Mouse (Mus musculus) megakaryocyte, adult 5-6 weeks (primary cell): ENCODE data around the gene Tmem234. TPM values are rescaled to one million over a fixed set of nuclear protein-coding genes. Genes with fewer than 3 reads are reported as not detected.
"Not testable (repeated sequence)": the region's sequence is repeated elsewhere in the genome, so short reads cannot be mapped to it uniquely, and the experiment has no call there.

Experiments
- ATAC-seq: 2 replicates; pipeline ENCODE4 v1.8.0; 2016; ENCODE audit warnings: mild to moderate bottlenecking, inconsistent platforms; ENCODE audit not compliant: poor library complexity, severe bottlenecking
- total RNA-seq, 2 experiments: library from RNA; stranded (forward) in 1 of 2; stranded (reverse) in 1 of 2; fragments of 153-499, 151-499 nt in 1 of 2; fragments of 221-1000, 200-1000 nt in 1 of 2; gene quantifications; 2 replicates each; pipeline versions ENCODE4 v1.2.3 to v1.2.4; 2015 to 2017

Tmem234 gene
- total RNA-seq (2015) (104 and 120 TPM in 2 replicates), total RNA-seq (2017) (126 and 128 TPM in 2 replicates)

- ATAC-seq, result peak; percentile 99
Measured at GRCm38 (mm10) chr4:129600233-129601158, at the start of gene Tmem234, which contains the start of gene Eif3i. TSS of gene Tmem234 (plus strand) at chr4:129600668. TSS of gene Eif3i (minus strand) at chr4:129600648.

- ATAC-seq, result not testable (repeated sequence)
Measured at GRCm38 (mm10) chr4:129554512-129554911, 46.0 kb upstream of the Tmem234 start.

GRCm38 (mm10) chr4:129555421-129555861 is 45.0 kb upstream of the Tmem234 start:
- peak; percentile 57 for ATAC-seq

DNA sequence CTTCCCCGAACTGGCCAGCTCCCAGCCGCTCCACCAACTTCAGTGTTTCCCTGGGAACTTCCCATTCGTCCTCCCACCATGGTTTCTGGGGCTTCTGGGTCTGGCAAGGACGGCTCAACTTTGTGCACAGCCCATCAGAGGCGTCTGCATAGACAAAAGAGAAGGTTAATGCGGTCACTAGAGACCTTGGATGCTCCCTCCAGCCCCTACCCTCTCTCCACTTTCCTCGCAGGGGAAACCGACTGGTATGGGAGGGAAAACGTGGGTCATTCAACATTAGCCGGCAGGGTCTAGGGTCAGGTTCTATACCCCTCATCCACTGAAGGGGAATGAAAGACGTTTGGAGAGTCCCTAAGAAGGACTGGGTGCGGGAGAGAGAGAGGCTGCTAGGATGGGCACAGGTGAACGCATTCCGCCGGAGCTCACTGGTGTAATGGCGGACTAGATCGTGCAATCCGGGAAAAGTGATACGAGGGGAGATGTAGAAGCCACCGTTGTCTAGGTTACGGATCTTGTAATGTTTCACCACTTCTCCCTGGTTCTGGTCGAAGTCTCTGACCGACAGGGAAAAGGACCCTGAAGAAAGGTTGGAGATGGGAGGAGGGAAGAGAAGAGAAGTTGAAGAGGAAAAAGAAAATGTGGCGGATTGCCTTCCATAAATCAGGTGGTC is 44.5 kb upstream of the Tmem234 start:
- ATAC-seq, result peak; percentile 17; the same call in 1 of the 2 replicates

DNA sequence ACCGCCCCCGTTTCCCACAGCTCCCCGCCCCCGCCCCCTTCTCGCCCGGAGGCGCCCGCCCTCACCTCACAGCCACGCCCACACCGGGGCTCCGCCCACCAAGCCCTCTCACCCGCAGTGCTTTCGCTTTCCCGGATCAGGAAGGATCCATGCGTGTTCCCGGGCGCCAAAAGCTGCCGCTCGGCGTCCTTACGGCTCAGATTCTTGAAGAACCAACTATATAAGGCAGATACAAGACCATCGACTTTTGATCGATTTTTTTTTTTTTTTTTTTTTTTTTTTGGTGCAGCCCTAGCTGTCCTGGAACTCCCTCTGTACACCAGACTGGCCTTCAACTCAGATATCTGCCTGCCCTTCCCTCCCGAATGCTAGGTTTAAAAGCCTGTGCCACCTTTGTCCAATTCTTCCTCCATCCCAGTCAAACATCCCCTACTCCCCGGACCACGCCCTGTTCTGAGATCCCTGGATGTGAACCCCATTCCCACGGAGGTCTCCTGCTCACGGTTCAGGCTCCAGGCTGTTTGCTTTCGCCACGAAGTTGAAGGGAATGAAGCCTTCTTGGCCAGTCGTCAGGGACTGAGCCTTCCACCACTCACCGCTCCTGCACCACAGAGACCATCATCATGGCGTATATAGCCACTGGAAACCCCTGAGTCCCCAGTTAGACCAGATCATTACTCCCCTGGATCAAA is 43.8 kb upstream of the Tmem234 start:
- ATAC-seq, result peak; percentile 94

DNA sequence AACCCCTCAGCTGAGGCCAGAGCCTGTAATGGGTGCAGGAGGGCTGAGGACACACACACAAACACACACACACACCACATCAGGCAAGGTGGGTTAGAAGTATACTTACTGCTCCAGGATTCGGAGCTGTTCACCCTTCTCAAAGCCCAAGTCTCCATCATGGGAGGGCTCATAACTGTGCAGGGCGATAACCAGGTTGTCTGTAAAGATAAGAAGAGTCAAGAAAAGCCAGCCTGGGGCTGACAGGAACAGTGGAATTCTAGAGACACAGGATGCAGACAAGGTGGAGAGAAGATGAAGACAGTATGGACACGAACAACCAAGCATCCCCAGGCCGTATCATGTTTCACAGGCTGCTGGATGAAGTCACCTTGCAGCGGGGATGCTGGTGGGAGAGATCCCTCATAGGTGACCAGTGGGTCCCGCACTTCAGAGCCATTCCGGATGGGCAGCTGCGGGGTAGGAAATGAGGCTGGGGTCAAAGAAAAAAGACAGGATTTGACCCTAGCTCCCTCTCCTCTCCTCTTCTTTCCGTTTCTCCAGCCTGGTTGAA is 43.1 kb upstream of the Tmem234 start:
- ATAC-seq, result no peak

- no peak for ATAC-seq
Measured at GRCm38 (mm10) chr4:129558321-129558955, 42.0 kb upstream of the Tmem234 start.

DNA sequence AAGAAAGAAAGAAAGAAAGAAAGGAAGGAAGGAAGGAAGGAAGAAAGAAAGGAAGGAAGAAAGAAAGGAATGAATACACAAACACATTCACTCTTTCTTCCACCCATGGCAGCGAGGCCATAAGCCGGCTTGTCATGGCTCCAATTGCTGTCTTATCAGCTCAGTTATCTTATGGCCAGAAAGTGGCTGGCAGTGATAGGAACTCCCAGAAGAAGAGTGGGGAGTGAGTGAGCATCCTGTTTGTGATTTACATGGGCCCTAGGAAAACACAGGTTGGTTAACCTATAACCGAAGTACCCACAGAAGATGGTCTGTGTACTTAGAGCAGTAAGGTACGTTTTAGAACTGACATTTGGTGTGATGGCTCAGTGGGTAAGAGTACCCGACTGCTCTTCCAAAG is 39.3 kb upstream of the Tmem234 start:
- ATAC-seq, result no peak

DNA sequence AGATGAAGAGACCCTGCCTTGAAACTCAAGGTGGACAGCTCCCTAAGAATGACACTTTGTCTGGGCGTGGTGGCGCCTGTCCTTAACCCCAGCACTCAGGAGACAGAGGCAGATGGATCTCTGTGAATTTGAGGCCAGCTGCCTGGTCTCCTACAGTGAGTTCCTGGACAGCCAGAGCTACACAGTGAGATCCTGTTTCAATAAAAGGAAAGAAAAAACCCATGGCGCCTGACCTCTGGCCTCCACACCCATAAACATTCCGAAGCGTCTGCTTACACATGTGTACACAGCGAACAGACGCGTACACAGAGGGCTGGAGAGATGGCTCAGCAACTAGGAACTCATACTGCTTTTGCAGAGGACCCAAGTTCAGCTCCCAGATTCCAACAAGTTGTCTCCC is 36.8 kb upstream of the Tmem234 start:
- ATAC-seq, result no peak

DNA sequence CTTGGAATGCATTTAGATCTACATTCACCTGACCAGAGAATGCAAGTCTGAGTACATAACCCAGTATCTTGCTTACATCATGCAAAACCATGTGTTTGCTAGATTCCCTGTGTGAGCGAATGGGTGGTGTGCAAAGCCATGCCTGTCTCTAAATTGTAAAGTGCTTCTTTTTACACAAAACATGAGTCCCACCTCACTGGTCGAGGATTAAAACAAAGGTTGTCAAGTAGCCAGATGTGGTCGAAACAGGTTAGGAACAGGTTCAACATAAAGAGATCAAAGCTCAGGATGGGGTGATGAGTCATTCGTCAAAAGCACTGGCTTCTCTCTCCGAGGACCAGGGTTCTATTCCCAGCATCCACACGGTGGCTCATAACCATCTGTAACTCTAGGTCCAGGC is 35.3 kb upstream of the Tmem234 start:
- ATAC-seq, result no peak

DNA sequence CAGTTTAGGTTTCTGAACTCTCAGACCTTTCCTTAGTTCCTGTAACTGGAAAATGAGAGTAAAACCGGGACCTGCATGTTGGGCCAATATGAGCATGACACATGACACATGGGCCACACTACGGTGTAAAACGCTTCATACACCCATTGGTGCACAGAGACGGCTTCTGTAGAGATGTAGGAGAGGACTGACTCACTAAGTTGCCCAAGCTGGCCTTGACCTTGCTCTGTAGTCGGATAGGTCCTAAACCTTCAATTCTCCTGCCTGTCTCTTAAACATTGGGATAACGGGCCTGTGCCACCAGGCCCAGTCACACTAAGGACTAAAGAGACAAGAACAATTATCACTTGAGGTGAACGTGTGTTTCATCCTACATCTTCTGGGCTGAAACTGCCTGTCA is 32.1 kb upstream of the Tmem234 start:
- ATAC-seq, result no peak

- ATAC-seq, result no peak
Measured at GRCm38 (mm10) chr4:129570028-129570427, 30.4 kb upstream of the Tmem234 start.

DNA sequence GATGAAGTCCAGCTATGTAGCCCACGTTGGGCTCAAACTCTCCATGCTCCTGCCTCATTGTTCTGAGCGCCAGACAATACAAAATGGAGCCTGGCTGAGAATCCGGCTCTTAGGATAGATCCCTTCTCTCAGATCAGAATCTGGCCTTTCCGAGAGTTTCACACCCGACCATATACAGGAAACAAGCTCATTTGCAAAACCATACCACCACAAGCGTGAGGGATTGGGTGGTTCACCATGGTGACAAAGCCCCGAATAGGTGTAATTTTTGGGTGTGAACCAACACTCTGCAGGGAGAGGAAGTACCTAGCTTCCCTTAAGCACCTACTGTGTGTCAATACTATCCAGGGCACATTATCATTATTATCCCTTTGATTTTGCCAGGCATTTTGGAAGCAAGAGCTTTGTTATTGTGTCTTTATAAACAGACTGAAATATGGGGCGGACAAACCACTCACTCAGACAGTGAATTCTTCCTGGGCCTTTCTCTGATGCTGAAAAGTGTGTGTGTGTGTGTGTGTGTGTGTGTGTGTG is 28.9 kb upstream of the Tmem234 start:
- ATAC-seq, result peak; percentile 25; the same call in 1 of the 2 replicates

DNA sequence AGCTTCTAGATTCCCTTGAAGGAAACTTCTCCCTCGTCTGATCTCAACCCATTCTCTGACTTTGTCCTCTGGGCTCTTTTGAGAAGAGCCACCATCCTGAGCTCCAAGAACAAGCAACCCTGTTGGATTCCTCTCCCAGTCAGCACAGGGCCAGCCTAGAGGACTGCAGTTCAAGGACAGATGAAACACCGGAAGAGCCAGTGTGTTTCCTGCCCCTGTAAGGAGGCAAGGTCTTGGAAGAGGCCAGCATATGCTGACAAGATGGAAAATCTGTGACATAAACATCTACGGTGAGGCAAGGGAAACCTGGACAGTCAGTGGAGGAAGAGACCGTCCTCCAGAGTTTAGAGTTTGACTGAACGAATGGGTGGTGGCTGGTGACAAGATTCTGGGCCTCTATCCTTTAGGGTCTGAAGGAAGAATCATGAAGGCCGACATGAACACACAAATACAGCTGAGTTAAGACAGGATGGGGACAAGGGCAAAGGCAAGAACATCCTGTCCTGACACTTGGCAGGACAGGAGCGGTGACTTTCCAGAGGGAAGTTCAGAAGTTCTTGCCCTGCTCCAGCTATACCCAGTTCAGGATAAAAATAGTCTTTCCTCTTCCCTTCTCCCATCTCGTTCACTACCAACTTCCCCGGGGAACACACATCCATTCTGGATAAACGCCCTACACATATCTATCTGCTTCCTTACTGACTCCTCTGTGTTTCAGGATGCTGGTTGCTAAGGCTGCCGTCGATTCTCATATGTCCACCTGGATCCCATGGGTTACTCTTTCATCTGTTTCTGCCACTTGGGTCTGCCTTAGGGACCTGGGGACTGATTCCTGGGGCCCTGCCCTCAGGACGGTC is 28.0 kb upstream of the Tmem234 start:
- no peak for ATAC-seq

DNA sequence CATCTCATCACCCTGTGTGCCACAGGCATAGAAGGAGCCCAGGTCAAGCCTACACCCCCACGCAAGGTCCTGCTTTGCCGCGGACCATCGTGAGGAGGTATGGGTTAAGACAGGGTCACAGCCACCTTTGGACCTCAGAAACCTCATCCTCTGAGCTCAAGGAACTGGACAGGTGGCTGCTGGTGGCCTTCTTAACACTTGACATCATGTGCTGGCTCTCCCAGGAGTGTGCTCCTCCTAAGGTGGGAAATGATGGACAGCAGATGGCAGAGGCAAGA is 27.4 kb upstream of the Tmem234 start:
- no peak for ATAC-seq

- ATAC-seq, result 0 out of 2 replicates have a peak, but pooled peaks have one; percentile 22
Measured at GRCm38 (mm10) chr4:129573430-129573829, 27.0 kb upstream of the Tmem234 start, which contains the start of gene Lck. TSS of gene Lck (minus strand) at chr4:129573641.

GRCm38 (mm10) chr4:129575171-129575844 is 25.2 kb upstream of the Tmem234 start:
- ATAC-seq, result peak; percentile 72

DNA sequence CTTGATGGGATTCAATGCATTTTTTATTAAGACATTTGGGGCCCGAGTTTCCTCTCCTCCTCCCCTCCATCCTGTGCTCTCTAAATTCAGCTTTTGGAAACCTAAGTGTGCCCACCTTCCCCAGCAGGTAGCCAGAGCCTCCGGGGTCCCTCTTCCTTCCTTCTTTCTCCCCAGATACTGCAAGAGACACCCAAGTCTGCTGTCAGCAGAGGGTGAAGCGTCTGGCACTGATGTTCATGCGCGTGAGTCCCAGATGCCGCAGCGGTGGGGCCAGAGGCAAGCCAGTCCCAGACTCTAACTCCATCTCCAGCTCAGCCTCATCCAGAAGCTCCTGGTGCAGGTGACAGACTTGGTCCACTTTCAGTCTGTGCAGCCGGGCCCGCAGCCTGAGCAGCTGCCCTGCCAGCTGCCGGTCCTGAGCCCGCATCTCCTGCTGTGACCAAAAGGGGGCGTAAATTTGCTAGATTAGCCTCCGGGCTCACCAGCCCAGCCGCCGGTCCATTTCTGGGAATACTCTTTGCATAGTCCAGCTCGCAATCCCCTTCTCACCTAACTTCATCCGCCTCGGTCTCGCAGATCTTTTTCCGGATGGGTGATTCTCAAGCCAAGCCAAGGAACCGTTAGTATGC is 23.5 kb upstream of the Tmem234 start:
- ATAC-seq, result peak; percentile 73
